Mouse (Mus musculus) B cell, adult 67 days (primary cell): ENCODE results near the gene Skint7. TPM values are rescaled to one million over a fixed set of nuclear protein-coding genes. Genes with fewer than 3 reads are reported as not detected.

ENCODE experiments used
- total RNA-seq, 2 experiments: library from RNA; stranded (reverse); gene quantifications; 4 replicates each; pipeline ENCODE4 v1.2.4; 2023

The Skint7 gene
- total RNA-seq, result not detected

GRCm38 (mm10) chr4:111972623-111973022, at the start of gene Skint7:
Skint7 (plus strand) TSS chr4:111972923.

GRCm38 (mm10) chr4:112005969-112006368, 33.2 kb downstream of the Skint7 start, which contains the start of gene Skint1:
Skint1 (plus strand) TSS chr4:112006269.

Other genes starting within 250 kb of the Skint7 start
- gene Slc5a9, start 70.0 kb upstream of the Skint7 start, total RNA-seq, result not detected
- not detected for gene Skint8, start 53.5 kb upstream of the Skint7 start, total RNA-seq
- gene Skint1, start 33.3 kb downstream of the Skint7 start, total RNA-seq, result not detected
- gene Skint4, start 99.1 kb downstream of the Skint7 start, total RNA-seq, result not detected